Mouse (Mus musculus): ENCODE results near the gene Fkbp15. TPM values are rescaled to one million over a fixed set of nuclear protein-coding genes. Genes with fewer than 3 reads are reported as not detected.
"Not testable (repeated sequence)": the region's sequence is repeated elsewhere in the genome, so short reads cannot be mapped to it uniquely, and the experiment has no call there.

Gene Fkbp15
- polyA plus RNA-seq, 1 experiment from 2014 or later = 20.9 TPM

GRCm38 (mm10) chr4:62272696-62273095, 87.7 kb downstream of the Fkbp15 start:
- no peaks in the 10 kb centered on the region for H3K36me3 ChIP-seq
- H3K4me3 ChIP-seq = no peak overlapping the region
- no peaks in the 10 kb centered on the region for H3K9me3 ChIP-seq
- 92% methylated on average over 10 of the region's 10 CpGs for WGBS
- no peak overlapping the region for H3K27ac ChIP-seq (replicated peaks)
- 0 out of 2 replicates have a peak, but pooled peaks cover 3% of the 10 kb centered on the region for H3K4me1 ChIP-seq (replicated peaks)
- H3K4me2 ChIP-seq = no peak overlapping the region
- no peak overlapping the region for H3K9ac ChIP-seq
- ATAC-seq (ENCODE audit: low FRiP score, low read depth) = no peak
- no peaks in the 10 kb centered on the region for H3K27me3 ChIP-seq

- Histone ChIP-seq H3K4me1 (replicated peaks) (no peaks in the 10 kb centered on the region), H3K27me3 (no peaks in the 10 kb centered on the region), H3K4me3 (no peak overlapping the region), H3K4me2 (no peak overlapping the region), H3K9ac (no peak overlapping the region), H3K9me3 (no peaks in the 10 kb centered on the region), H3K36me3 (no peaks in the 10 kb centered on the region), H3K27ac (replicated peaks) (no peak overlapping the region)
- 74% methylated on average over 10 of the region's 10 CpGs for WGBS
- no peak for ATAC-seq (ENCODE audit: low FRiP score, low read depth)
Measured at GRCm38 (mm10) chr4:62267101-62267500, 93.2 kb downstream of the Fkbp15 start.

DNA sequence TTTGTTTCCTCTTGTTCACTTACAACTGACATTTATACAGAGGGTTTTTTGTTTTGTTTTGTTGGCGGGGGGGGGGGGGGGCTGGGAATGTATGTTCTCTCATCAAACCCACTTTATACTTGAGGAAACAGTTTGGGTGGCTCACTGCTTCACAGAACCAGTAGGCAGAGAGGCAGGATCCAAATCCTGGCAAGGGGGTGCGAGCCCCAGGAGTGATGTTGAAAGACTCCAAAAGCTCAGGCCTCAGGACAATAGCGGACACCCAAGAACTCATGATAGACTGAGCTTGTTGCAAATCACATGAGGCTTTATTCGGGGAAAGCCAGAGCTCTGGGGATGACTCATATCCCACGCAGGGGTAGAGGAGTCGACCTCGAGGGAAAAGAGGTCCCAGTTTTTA, 94.3 kb downstream of the Fkbp15 start:
- not testable (repeated sequence) for H3K27me3 ChIP-seq; H3K36me3 ChIP-seq; H3K4me3 ChIP-seq; H3K27ac ChIP-seq (replicated peaks); H3K9ac ChIP-seq; H3K4me1 ChIP-seq (replicated peaks); H3K4me2 ChIP-seq; H3K9me3 ChIP-seq; ATAC-seq (ENCODE audit: low FRiP score, low read depth)
- 86% methylated on average over 7 of the region's 7 CpGs for WGBS

- no peaks in the 10 kb centered on the region for H3K4me1 ChIP-seq (replicated peaks)
- no peaks in the 10 kb centered on the region for H3K27me3 ChIP-seq
- 83% methylated on average over 10 of the region's 10 CpGs for WGBS
- H3K36me3 ChIP-seq = no peaks in the 10 kb centered on the region
- no peak for ATAC-seq (ENCODE audit: low FRiP score, low read depth)
- H3K27ac ChIP-seq (replicated peaks) = no peak overlapping the region
- H3K4me2 ChIP-seq = no peak overlapping the region
- no peak overlapping the region for H3K4me3 ChIP-seq
- no peak overlapping the region for H3K9ac ChIP-seq
- H3K9me3 ChIP-seq = no peaks in the 10 kb centered on the region
Measured at GRCm38 (mm10) chr4:62265154-62265836, 95.1 kb downstream of the Fkbp15 start.

GRCm38 (mm10) chr4:62263133-62263844, 97.1 kb downstream of the Fkbp15 start:
- no peaks in the 10 kb centered on the region for H3K9me3 ChIP-seq
- no peak overlapping the region for H3K9ac ChIP-seq
- ATAC-seq (ENCODE audit: low FRiP score, low read depth) = peak; percentile 51; the same call in 1 of the 2 replicates
- no peaks in the 10 kb centered on the region for H3K4me1 ChIP-seq (replicated peaks)
- H3K36me3 ChIP-seq = no peaks in the 10 kb centered on the region
- H3K27ac ChIP-seq (replicated peaks) = no peak overlapping the region
- no peak overlapping the region for H3K4me2 ChIP-seq
- 34% methylated on average over 7 of the region's 7 CpGs for WGBS
- H3K4me3 ChIP-seq = no peak overlapping the region
- H3K27me3 ChIP-seq = no peaks in the 10 kb centered on the region

GRCm38 (mm10) chr4:62262276-62262675, 98.1 kb downstream of the Fkbp15 start, which contains the start of gene Slc31a2:
Gene Slc31a2, plus strand, starts transcription at chr4:62262562.
- no peak within 1 kb of the TSS for H3K4me3 ChIP-seq
- H3K27ac ChIP-seq (replicated peaks) = no peak within 1 kb of the TSS
- no peaks in the 10 kb centered on the region for H3K9me3 ChIP-seq
- no peaks in the 10 kb centered on the region for H3K27me3 ChIP-seq
- WGBS = 55% methylated on average over 2 of the region's 2 CpGs
- no peak for ATAC-seq (ENCODE audit: low FRiP score, low read depth)
- no peak within 1 kb of the TSS for H3K4me2 ChIP-seq
- no peak within 1 kb of the TSS for H3K9ac ChIP-seq
- no peaks in the 10 kb centered on the region for H3K4me1 ChIP-seq (replicated peaks)
- no peaks in the 10 kb centered on the region for H3K36me3 ChIP-seq

DNA sequence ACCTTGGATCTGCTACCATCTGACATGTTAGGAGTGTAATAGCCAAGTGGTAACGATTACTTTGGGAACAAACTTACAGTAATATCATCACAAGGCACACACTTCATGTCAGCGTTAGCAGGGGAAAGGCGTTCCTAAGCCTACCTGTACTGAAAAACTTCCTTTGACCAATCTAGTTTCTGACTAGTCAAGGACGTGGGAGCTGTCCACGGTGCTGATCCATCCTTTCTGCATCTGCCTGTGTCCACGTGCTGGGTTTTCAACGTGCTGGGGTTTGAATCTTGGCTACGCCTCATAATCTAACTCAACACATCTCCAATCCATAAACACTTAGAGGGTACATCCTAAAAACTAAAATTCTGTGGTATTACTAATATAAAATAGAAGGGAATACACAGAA, 103.4 kb downstream of the Fkbp15 start:
- H3K9me3 ChIP-seq = no peaks in the 10 kb centered on the region
- H3K27me3 ChIP-seq = no peaks in the 10 kb centered on the region
- H3K4me1 ChIP-seq (replicated peaks) = no peaks in the 10 kb centered on the region
- no peak overlapping the region for H3K9ac ChIP-seq
- no peak overlapping the region for H3K4me2 ChIP-seq
- WGBS = 36% methylated on average over 8 of the region's 8 CpGs
- H3K27ac ChIP-seq (replicated peaks) = no peak overlapping the region
- ATAC-seq (ENCODE audit: low FRiP score, low read depth) = no peak
- H3K4me3 ChIP-seq = no peak overlapping the region
- H3K36me3 ChIP-seq = no peaks in the 10 kb centered on the region

GRCm38 (mm10) chr4:62254551-62254950, 105.8 kb downstream of the Fkbp15 start:
- Histone ChIP-seq H3K9ac (no peak overlapping the region), H3K4me2 (no peak overlapping the region), H3K4me1 (replicated peaks) (no peaks in the 10 kb centered on the region), H3K27me3 (no peaks in the 10 kb centered on the region), H3K36me3 (no peaks in the 10 kb centered on the region), H3K9me3 (no peaks in the 10 kb centered on the region), H3K4me3 (no peak overlapping the region), H3K27ac (replicated peaks) (no peak overlapping the region)
- whole genome bisulfite sequencing = 70% methylated on average over 8 of the region's 8 CpGs
- no peak for ATAC-seq (ENCODE audit: low FRiP score, low read depth)

- Histone ChIP-seq H3K27me3 (no peaks in the 10 kb centered on the region), H3K36me3 (no peaks in the 10 kb centered on the region)
Measured at GRCm38 (mm10) chr4:62251776-62252175, 108.6 kb downstream of the Fkbp15 start.

GRCm38 (mm10) chr4:62250896-62251544, 109.3 kb downstream of the Fkbp15 start:
- no peak for ATAC-seq (ENCODE audit: low FRiP score, low read depth)
- Histone ChIP-seq H3K36me3 (no peaks in the 10 kb centered on the region), H3K4me1 (replicated peaks) (no peaks in the 10 kb centered on the region), H3K9me3 (no peaks in the 10 kb centered on the region), H3K27ac (replicated peaks) (no peak overlapping the region), H3K9ac (no peak overlapping the region), H3K4me3 (no peak overlapping the region), H3K27me3 (no peaks in the 10 kb centered on the region), H3K4me2 (no peak overlapping the region)
- WGBS = 36% methylated on average over 3 of the region's 3 CpGs

More at GRCm38 (mm10) chr4:62251776-62252175, 108.6 kb downstream of the Fkbp15 start:
- no peaks in the 10 kb centered on the region for H3K4me1 ChIP-seq (replicated peaks)
- H3K27ac ChIP-seq (replicated peaks) = no peak overlapping the region
- ATAC-seq (ENCODE audit: low FRiP score, low read depth) = no peak
- no peak overlapping the region for H3K4me2 ChIP-seq
- H3K4me3 ChIP-seq = no peak overlapping the region
- no peaks in the 10 kb centered on the region for H3K9me3 ChIP-seq
- H3K9ac ChIP-seq = no peak overlapping the region
- WGBS = 95% methylated on average over 4 of the region's 4 CpGs

All from hindbrain, embryonic 15.5 days (tissue).